Mouse (Mus musculus) kidney, adult 2 months (tissue): ENCODE measurements around the gene Gm26920. TPM values are rescaled to one million over a fixed set of nuclear protein-coding genes. Genes with fewer than 3 reads are reported as not detected.
A peak's percentile ranks its signal among the peaks of the same experiment; 100 is the strongest.

ENCODE experiments used
- DNase-seq: peaks from one replicate; pipeline ENCODE4 v3.0.0; 2021
- H3K27ac ChIP-seq: fragments of 200-500 bp; 2 replicates; pipeline ENCODE4 v1.5.1; 2012; ENCODE audit warnings: low read depth, low read length, control low read depth, inconsistent platforms; ENCODE audit not compliant: insufficient read depth
- H3K27me3 ChIP-seq: fragments of 200-500 bp; replicated peaks from 2 replicates; pipeline ENCODE4 v1.6.1; 2012; ENCODE audit warnings: mild to moderate bottlenecking, moderate library complexity, low read length, inconsistent platforms; ENCODE audit not compliant: control insufficient read depth, insufficient read depth
- H3K36me3 ChIP-seq: fragments of 200-500 bp; 2 replicates; pipeline ENCODE4 v1.6.1; 2012; ENCODE audit warnings: mild to moderate bottlenecking, moderate library complexity, low read length, inconsistent platforms; ENCODE audit not compliant: control insufficient read depth, insufficient read depth
- H3K4me1 ChIP-seq: fragments of 200-500 bp; 2 replicates; pipeline ENCODE4 v1.6.1; 2011; ENCODE audit warnings: low read length; ENCODE audit not compliant: control insufficient read depth, insufficient read depth
- H3K4me3 ChIP-seq: fragments of 200-500 bp; 2 replicates; pipeline ENCODE4 v1.5.1; 2011; ENCODE audit warnings: mild to moderate bottlenecking, low read depth, low read length, control low read depth; ENCODE audit not compliant: insufficient read depth
- CTCF ChIP-seq: fragments of 200-500 bp; conservative IDR thresholded peaks from 2 replicates; pipeline ENCODE4 v1.5.1; 2011; ENCODE audit warnings: low read depth, mild to moderate bottlenecking, control low read depth, low read length, moderate library complexity, mixed read lengths; ENCODE audit not compliant: insufficient read depth, insufficient read length
- POLR2A ChIP-seq: fragments of 200-500 bp; IDR thresholded peaks from one replicate; pipeline ENCODE4 v1.6.1; 2011; ENCODE audit warnings: low read depth, low read length, control low read depth
- WGBS: fragments of 180-500 bp; shearing (Covaris S2); methylation state at CpG from one replicate; pipeline ENCODE4 v1.1.7; 2018; 5-methylcytosine and 5-hydroxymethylcytosine counted together
- polyA plus RNA-seq: library from polyadenylated mRNA; depleted of rRNA; stranded (reverse); fragments of >200 nt; gene quantifications from 2 replicates; pipeline ENCODE4 v1.2.3, GENCODE M21; 2012; rRNA removed

Gm26920 gene
- polyA plus RNA-seq, 1 experiment, result not detected

DNA sequence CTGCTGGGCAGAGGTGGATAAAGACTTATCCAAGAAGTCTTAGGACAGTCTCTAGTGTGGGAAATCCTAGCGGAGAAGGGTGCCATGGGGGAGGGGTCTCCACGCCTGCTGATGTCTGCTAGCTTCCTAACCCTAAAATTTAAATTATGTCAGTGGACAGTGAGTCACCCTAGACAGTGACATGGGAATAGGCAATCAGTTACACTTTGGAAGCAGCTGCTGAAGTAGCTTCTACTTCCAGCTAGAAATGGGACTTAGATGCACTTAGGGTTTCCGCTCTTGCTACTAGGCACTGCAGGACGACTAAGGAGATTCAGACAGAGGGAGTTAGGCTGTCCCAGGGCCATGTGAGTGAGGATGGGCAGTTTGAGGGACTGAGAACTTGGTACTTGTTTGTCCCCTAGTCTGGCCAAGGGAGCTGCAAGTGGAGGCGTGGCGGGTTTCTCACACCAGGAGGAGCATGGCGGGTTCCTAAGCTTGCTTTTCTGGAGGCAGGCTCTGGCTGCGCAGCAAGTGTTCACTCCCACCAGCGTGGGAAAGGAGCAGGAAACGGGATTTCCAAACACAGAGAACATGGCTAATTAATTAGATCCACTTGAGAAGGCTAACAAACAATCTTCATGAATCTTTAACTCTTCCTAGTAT is 79.5 kb downstream of the Gm26920 start:
- Histone ChIP-seq H3K4me1 (peaks cover 11% of the 10 kb centered on the region), H3K27ac (no peak overlapping the region), H3K4me3 (no peak overlapping the region), H3K36me3 (no peaks in the 10 kb centered on the region; the same call in 1 of the 2 replicates), H3K27me3 (no peaks in the 10 kb centered on the region)
- TF ChIP-seq POLR2A (no peak), CTCF (no peak)
- DNase-seq, result no peak
- WGBS, result 83% methylated on average over 10 of the region's 10 CpGs

- Histone ChIP-seq H3K27me3 (no peaks in the 10 kb centered on the region), H3K4me1 (peaks cover 11% of the 10 kb centered on the region), H3K27ac (no peak overlapping the region), H3K4me3 (no peak overlapping the region), H3K36me3 (peaks cover 3% of the 10 kb centered on the region; the same call in 1 of the 2 replicates)
- no peak for TF ChIP-seq POLR2A
- TF ChIP-seq CTCF, result no peak
- WGBS, result 46% methylated on average over 21 of the region's 21 CpGs
- DNase-seq, result peak; percentile 60
These were observed 80.7 kb downstream of the Gm26920 start for GRCm38 (mm10) chr7:30009321-30010085.

DNA sequence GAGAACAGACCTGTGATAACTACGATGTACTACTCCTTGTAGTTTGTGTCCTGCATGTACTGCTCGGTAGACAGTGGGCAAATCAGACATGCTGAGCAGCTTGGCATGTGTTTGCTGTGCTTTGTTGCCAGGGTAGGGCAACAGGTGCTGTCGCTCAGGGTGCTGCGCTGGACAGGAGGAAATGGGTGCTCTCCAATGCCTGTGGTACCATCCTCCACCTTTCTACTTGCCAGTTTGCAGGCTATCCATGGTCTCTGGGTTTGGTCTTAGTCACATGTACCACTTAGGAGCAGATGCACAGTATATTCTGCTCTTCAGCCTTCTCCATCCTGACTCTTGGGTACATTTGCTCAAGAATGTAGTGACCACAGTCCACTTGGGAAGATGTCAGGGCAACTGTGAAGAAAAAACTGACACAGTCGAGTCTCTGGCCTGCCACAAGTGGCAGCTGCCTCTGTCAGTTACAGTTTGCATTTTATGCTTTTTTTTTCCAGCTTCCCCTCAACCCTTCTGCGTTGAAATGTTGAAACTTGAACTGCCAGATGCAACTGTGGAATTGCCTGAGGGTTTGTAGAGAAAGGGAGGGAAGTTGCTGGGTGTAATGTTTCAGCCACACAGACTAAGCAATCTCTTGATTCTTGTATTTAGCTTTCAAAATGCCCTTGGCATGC is 82.1 kb downstream of the Gm26920 start:
- DNase-seq, result no peak
- Histone ChIP-seq H3K4me1 (peaks cover 11% of the 10 kb centered on the region), H3K36me3 (peaks cover 5% of the 10 kb centered on the region; the same call in 1 of the 2 replicates), H3K27me3 (no peaks in the 10 kb centered on the region), H3K4me3 (no peak overlapping the region), H3K27ac (no peak overlapping the region)
- TF ChIP-seq POLR2A, result no peak
- TF ChIP-seq CTCF, result no peak
- WGBS, result 73% methylated on average over 6 of the region's 6 CpGs

DNA sequence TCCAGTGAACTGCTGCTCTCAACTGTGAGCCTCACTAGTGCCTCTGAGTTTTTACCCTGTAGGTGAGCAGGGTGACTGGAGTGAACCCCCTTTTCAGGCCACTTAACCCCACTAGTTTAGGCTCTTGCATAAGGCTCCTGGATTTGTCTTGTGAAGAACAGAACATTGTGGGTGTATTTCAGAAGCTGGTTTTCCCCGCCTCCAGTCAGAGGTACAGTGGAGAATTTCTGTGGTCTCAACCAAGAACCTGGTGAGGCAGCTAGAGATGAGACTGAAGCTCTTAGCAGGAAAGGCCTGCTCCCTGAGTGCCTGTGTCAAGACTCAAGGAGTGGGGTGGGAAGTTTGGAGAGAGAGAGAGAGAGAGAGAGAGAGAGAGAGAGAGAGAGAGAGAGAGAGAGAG is 82.6 kb downstream of the Gm26920 start:
- TF ChIP-seq CTCF, result no peak
- TF ChIP-seq POLR2A, result no peak
- DNase-seq, result no peak
- Histone ChIP-seq H3K36me3 (peaks cover 6% of the 10 kb centered on the region; the same call in 1 of the 2 replicates), H3K27ac (no peak overlapping the region), H3K27me3 (no peaks in the 10 kb centered on the region), H3K4me3 (no peak overlapping the region), H3K4me1 (peaks cover 11% of the 10 kb centered on the region)
- 91% methylated on average over 1 of the region's 1 CpGs for WGBS

Other genes starting within 250 kb of the Gm26920 start
- 0.48 and 0.61 TPM in 2 replicates for gene Zfp940, start 236.7 kb downstream of the Gm26920 start, polyA plus RNA-seq
- gene Zfp420, start 230.4 kb downstream of the Gm26920 start, polyA plus RNA-seq, result 1.7 and 1.8 TPM in 2 replicates
- 2.1 and 2.4 TPM in 2 replicates for gene Zfp27, start 183.8 kb downstream of the Gm26920 start, polyA plus RNA-seq
- 1.1 and 1.5 TPM in 2 replicates for gene Zfp383, start 182.2 kb downstream of the Gm26920 start, polyA plus RNA-seq
- gene Zfp74, start 136.3 kb downstream of the Gm26920 start, polyA plus RNA-seq, result 4.7 and 5.0 TPM in 2 replicates
- gene Zfp568, start 106.5 kb downstream of the Gm26920 start, polyA plus RNA-seq, result 4.5 and 5.0 TPM in 2 replicates
- 1.7 and 1.9 TPM in 2 replicates for gene Zfp14, start 39.0 kb downstream of the Gm26920 start, polyA plus RNA-seq
- 0.29 and 0.42 TPM in 2 replicates for gene Zfp82, start 17.5 kb downstream of the Gm26920 start, polyA plus RNA-seq
- 1.4 and 2.1 TPM in 2 replicates for gene Zfp566, start 117 bp upstream of the Gm26920 start, polyA plus RNA-seq
- gene Zfp260, start 4.4 kb upstream of the Gm26920 start, polyA plus RNA-seq, result 13.2 and 18.1 TPM in 2 replicates
- 0.64 and 1.4 TPM in 2 replicates for gene Zfp382, start 31.5 kb upstream of the Gm26920 start, polyA plus RNA-seq
- gene Zfp146, start 79.3 kb upstream of the Gm26920 start, polyA plus RNA-seq, result 11.1 and 11.8 TPM in 2 replicates
- 76.0 and 141 TPM in 2 replicates for gene Cox7a1, start 93.7 kb upstream of the Gm26920 start, polyA plus RNA-seq
- 724 and 781 TPM in 2 replicates for gene Capns1, start 108.4 kb upstream of the Gm26920 start, polyA plus RNA-seq
- 187 and 196 TPM in 2 replicates for gene Polr2i, start 141.5 kb upstream of the Gm26920 start, polyA plus RNA-seq
- gene Tbcb, start 141.9 kb upstream of the Gm26920 start, polyA plus RNA-seq, result 51.8 and 72.2 TPM in 2 replicates
- 0.19 and 0.27 TPM in 2 replicates for gene Ovol3, start 145.3 kb upstream of the Gm26920 start, polyA plus RNA-seq
- gene Thap8, start 189.7 kb upstream of the Gm26920 start, polyA plus RNA-seq, result 0.11 TPM in 1 of 2 replicates, not detected in the other
- 5.8 and 7.2 TPM in 2 replicates for gene Wdr62, start 190.0 kb upstream of the Gm26920 start, polyA plus RNA-seq
- gene Clip3, start 201.3 kb upstream of the Gm26920 start, polyA plus RNA-seq, result 4.2 and 4.9 TPM in 2 replicates
- gene Alkbh6, start 218.3 kb upstream of the Gm26920 start, polyA plus RNA-seq, result 99.0 and 122 TPM in 2 replicates
- 162 and 170 TPM in 2 replicates for gene Syne4, start 224.4 kb upstream of the Gm26920 start, polyA plus RNA-seq
- 0.42 and 1.1 TPM in 2 replicates for gene E130208F15Rik, start 231.3 kb upstream of the Gm26920 start, polyA plus RNA-seq
- gene Sdhaf1, start 233.5 kb upstream of the Gm26920 start, polyA plus RNA-seq, result 26.4 and 27.3 TPM in 2 replicates